Mouse (Mus musculus): Measurements from ENCODE around the gene Zdhhc8.

Zdhhc8 gene

DNA sequence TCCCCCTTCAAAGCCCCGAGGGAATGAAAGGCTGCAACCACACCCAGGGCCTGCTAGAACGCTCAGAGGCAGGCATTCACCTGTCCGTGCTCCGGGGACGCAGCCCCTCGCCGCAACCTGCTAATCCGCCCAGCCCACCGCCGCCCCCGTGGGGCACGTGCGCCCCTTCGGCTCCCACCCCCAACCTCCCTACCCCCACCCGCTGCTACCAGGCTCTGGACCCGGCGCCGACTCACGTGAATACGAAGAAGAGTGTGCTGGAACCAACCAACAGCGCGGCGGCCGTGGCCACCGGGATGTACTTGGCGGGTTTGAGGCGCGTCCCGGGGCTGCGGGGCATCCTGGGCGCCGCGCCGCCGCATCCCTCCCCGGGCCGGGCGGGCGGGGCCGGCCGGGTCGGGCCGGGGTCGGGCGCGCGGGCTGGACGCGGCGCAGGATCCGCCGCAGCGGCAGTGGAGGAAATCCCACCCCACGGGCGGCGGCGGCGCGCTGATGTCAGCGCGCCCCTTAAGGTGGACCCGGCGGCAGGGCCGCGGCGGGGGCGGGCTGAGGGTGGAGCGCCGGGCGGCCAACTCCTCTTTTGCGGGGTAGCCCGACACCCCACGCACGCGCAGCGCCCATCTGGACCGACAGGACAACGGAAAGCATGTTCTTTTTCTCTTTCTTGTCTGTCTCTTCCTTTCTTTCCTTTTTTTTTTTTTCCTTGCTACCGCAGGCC is at the start of gene Zdhhc8:
Gene Zdhhc8 (minus strand): TSS at position 466 of the 718 bp plus-strand sequence.
- peak; percentile 59 for DNase-seq (ENCODE audit: low read depth, low spot score)

DNA sequence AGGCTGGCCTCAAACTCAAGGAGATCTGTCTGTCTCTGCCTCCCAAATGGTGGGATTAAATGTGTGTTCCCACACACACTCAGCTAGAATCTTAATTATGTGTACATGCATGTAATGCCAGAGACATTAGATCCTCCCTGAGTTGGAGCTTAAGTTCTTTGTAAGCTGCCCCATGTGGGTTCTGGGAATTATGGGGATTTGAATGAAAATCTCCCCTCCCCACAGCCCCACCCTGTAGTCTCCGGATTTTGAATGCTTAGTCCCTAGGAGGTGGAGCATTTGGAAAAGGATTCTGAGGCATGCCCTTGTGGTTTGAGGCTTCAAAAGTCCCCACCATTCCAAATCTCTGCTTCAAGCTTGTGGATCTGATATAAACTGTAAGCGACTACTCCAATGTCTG is 40.2 kb upstream of the Zdhhc8 start:
- DNase-seq (ENCODE audit: low read depth, low spot score) = peak; percentile 88

DNA sequence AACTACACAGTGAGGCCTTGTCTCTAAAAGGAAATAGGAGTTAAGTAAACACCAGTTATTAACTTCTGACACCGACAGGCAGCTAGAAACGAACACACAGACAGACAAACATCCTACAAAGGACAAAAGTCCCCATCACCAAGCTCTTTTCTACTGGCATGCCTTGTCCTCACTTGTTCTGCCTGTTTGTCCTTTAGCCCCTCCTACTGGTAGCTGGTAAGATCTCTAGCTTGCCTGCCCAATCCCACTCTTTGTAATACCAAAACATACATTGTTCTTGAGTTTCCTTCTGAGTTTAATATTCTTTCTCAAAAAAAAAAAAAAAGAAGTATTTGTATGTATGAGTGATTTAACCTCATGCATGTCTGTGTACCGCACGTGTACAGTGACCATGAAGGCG is 33.2 kb upstream of the Zdhhc8 start:
- DNase-seq (ENCODE audit: low read depth, low spot score) = peak; percentile 68

DNA sequence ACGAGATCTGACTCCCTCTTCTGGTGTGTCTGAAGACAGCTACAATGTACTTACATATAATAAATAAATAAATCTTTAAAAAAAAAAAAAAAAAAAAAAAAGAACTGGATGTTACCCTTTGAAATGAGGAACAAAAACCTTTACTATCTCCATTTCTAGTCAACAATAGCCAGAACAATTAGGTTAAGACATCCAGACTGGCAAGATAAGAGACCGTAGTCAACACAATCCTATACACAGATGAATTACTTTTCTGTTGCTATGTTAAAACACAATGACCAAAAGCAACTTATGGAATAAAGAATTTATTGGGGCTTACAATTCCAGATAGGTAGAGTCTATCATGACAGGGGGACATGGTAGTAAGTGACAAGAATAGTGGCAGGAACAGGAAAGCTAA is 30.1 kb upstream of the Zdhhc8 start:
- no peak for DNase-seq (ENCODE audit: low read depth, low spot score)

DNA sequence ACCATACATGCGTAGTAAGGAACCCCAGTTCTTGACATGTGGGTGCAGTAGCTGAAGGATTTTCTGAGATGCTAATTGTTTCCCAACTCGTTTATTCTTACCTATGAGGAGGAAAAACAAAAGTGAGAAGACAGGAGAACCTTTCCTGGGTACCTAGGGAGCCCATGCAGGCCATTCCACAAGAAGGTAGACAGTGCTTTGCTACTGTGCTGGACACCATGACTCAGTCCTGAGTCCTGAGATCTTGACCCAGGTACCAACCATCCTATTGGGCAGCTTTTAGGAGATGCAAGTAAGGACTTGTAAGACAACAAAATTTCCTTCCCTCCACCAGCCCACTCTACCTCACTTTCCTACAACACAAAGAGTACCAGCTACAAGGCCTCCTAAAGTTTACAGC is 23.3 kb upstream of the Zdhhc8 start, which contains the start of gene Gm49776:
Gene Gm49776 (minus strand): TSS at position 101 of the 400 bp plus-strand sequence.
- DNase-seq (ENCODE audit: low read depth, low spot score) = no peak

DNA sequence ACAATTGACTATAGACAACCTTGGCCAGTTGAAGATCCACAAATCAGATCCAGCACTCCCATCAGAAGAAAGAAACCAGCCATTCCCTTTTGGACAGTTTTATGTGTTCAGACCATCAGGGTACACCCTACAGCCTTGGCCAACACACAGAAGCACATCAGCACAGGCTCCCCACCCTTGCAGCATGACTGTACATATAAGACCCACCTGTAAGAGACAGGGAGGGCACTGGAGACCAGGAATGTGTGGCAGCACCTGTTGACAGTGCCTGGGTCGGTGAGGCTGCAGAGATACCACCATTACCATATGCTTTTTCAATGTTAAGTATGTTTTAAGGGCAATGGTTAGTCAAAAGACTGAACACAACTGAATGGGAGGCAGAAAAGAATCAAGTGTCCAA is 18.9 kb upstream of the Zdhhc8 start:
- no peak for DNase-seq (ENCODE audit: low read depth, low spot score)

DNA sequence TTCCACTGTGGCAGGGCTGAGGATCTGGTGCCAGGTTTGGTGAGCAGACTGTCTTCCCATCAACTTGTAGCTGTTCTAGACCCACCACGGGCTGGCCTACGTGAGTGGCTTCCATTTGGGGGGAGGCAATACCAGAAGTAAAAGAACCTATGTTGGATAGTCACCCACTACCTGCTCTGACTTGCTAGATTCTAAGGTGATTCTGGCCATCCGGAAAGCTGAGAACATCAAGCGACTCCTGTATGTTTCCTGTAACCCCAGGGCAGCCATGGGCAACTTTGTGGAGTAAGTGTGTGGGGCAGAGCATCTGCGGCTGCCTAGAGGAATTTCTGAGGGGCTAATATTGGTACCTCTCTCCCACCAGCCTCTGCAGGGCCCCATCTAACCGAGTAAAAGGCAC is 17.8 kb upstream of the Zdhhc8 start:
- DNase-seq (ENCODE audit: low read depth, low spot score) = no peak

DNA sequence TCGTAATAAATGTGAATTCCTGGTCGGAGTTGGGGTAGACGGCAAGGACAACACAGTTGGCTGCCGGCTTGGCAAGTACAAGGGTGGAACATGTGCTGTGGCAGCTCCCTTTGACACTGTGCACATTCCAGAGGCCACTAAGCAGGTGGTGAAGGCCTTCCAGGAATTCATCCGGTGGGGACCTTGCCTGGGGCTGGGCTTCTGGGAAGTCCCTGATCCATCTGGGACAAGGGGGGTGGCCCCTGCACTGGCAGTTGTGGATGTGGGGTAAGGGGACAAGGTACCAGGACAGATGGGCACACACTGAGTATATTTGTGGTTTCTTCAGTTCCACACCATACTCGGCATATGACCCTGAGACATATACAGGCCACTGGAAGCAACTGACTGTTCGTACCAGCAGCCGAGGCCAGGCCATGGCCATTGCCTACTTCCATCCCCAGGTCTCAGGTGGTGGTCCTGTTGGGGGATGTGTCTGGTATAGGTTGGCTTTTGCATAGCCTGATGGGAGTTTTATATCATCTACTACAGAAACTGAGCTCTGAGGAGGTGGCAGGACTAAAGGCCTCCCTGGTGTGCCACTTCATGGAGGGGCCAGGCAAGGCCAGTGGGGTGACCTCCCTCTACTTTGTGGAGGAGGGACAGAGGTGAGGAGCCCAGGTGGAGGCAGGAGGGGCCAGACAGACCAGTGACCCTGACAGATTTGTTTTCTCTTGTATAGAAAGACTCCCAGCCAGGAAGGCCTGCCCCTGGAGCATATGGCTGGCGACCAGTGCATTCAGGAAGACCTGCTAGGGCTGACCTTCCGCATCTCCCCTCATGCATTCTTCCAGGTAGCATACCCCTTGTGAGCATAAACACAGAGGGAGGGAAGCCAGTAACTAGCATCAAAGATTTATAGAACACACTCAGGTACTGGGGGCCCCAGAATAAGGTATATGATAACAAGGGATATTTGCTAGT is 16.2 kb upstream of the Zdhhc8 start:
- no peak for DNase-seq (ENCODE audit: low read depth, low spot score)

DNA sequence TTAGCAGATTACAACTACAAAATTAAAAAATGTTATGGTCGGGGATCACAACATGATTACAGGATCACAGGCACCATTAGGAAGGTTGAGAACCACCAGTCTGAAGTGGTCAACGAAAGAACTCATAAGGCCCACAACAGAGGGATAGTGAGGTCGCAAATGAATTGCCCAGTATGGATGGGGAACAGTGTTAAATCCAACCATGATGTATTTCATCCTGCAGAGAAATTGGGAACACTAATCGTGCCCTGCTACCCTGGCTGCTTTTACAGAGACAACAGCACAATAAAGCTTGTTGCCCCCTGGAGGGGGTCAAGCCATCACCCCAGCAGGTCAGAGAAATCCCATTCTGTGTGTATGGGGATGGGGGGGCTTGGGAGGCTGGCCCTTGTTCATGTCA is 15.3 kb upstream of the Zdhhc8 start:
- DNase-seq (ENCODE audit: low read depth, low spot score) = no peak

DNA sequence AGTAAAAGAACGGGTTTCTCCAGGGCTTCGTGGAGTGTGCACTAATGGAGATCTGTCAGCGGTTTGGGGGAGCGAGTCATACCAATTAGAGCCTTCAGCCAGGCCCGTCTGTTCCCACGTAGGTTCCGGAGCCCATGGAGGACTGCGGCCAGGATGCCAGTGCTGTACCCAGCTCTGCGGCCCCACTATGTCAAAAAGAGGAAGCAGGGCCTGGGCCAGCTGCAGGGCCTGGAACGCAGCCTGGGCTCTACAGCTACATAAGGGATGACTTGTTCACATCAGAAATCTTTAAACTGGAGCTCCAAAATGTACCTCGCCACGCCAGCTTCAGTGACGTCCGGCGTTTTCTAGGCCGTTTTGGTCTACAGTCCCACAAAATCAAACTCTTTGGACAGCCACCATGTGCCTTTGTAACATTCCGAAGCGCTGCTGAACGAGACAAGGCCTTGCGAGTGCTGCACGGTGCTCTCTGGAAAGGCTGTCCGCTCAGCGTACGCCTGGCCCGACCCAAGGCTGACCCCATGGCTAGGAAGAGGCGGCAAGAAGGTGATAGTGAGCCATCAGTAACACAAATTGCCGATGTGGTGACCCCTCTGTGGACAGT is 14.5 kb upstream of the Zdhhc8 start:
- DNase-seq (ENCODE audit: low read depth, low spot score) = peak; percentile 35

DNA sequence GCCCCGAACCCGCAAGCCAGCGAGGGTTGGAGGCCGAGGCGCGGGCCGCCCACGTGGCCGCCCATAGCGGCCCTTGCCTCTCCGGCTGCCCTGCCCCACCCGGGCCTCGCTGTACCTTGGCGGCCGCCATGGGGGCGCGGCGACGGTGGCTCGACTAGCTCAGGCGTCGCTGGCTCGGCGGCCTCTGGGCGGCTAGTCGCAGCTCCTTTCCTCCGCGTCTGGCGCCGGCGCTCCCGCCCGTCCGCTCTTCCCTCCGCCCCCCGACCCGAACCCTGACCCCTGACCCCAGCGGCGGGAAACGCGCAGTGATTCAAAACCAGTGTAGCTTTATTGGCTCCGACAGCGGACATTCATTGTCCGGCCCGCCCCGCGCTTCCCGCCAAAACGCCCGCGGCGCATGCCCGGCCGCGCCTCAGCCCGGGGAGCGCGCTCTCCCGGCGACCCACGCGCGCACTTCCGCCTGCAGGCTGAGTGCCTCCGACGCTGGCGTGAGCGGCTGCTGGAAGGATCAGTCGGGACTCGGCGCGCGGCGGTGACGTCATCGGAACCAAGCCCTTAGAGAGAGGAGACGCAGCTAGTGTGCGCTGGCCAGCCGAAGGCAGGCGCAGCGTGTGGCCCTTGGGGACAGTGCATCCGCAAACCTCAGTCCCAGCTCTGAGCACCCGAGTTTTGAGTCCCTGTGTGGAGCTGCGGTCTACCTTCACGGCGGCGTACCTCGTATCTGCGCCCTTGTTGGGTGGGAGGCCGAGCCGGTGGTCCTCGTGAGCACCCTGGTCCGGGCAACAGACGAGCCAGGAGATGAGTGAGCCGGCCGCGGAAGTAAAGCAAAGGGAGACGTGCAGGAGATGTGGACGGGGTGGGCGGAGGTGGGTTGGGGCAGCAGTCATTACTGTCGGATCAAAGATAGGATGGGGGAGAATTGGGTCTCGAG is 13.8 kb upstream of the Zdhhc8 start, which contains the start of the genes Trmt2a and Ranbp1:
Gene Trmt2a (plus strand): TSS at position 247 of the 931 bp plus-strand sequence.
Gene Ranbp1 (minus strand): TSS at position 300 of the 931 bp plus-strand sequence.
- DNase-seq (ENCODE audit: low read depth, low spot score) = peak; percentile 98

DNA sequence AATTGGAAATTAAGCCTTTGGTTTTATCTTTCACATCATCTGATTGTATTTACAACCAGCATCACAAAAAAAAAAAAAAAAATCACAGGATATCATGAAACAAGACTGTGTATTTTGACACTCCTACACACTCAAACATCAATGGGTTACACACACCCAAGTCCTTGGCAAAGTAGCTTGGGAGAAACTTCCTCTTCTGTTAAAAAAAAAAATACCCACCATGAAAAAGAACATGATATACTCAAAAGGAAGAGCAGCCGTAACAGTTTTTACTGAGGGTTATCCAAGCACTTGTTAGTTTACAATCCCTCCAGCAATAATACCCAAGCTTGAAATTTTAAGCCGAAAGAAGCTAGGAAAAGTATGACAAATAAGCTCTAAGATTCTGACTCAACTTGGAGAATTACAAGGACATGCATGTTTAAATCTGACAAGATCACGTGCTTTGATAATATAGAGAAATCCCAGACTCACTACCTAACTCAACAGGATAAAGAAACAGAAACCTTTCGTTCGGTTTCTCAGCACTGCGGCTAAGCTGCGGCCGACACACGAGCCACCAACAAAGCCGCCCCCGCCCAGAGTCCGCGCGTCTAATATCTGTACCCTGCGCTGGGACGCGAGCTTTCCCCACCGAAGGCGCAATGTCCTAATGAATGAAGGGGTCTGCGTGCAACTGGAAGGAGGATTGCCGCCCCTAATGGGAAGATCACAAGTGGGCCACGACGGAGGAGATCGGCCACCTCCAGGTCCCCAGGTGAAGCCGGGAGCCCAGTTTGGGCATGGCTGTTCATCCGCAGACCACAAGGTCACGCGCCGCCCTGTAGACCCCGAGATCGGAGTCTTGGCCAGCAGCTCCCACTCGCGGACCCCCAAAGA is 12.8 kb upstream of the Zdhhc8 start:
- peak; percentile 56 for DNase-seq (ENCODE audit: low read depth, low spot score)

DNA sequence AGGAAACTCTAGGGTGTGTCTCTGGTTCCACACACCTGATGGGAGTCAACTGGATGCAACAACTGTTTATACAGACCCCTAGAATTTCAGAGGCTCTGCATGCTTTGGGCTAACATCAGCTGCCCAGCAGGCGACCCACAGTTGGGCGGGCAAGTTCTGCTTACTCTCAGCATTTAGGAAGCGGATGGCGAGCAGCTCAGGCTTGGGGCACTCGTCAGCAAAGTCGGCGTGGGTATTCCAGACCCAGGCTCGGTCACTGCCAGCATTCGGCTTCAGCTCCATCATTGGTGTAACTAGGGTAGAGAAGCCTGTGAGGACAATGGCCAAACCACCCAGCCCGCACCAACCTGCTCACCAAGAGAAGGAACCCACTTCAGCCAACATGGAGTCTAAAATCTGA is 6.6 kb upstream of the Zdhhc8 start:
- no peak for DNase-seq (ENCODE audit: low read depth, low spot score)

DNA sequence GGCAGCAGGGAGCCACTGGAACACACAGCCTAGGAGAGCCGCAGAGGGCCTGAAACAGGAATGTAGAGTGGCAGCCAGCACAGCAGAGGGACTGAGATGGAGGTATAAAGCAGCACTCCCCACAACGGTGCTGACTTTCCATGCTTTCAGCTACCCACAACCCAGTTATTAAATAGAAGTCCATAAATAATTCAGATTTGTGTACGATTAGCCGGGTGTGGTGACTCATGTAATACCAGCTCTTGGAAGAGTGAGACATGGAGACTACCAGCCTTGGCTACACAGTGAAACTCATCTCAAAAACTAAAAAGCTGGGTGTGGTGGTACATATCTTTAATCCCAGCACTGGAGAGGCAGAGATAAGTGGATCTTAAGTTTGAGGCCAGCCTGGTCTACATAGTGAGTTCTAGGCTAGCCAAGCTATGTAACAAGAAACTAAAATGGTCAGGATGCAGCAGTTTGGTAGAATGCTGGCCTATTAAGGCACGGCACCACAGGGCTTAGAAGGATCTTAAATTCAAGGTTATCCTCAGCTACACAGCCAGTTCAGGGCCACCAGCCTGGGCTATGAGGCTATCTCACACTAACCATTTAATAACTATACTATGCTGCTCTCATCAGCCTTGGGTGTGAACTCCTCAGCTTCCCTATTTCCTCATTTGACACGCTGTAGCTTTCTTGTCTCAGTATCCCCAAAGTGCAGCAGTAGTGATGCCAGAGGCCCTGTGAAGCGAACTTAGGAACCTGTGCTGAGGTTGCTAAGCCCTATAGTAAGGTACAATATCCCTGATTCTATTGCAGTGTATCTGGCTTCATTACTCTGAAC is 2.0 kb upstream of the Zdhhc8 start:
- no peak for DNase-seq (ENCODE audit: low read depth, low spot score)

DNA sequence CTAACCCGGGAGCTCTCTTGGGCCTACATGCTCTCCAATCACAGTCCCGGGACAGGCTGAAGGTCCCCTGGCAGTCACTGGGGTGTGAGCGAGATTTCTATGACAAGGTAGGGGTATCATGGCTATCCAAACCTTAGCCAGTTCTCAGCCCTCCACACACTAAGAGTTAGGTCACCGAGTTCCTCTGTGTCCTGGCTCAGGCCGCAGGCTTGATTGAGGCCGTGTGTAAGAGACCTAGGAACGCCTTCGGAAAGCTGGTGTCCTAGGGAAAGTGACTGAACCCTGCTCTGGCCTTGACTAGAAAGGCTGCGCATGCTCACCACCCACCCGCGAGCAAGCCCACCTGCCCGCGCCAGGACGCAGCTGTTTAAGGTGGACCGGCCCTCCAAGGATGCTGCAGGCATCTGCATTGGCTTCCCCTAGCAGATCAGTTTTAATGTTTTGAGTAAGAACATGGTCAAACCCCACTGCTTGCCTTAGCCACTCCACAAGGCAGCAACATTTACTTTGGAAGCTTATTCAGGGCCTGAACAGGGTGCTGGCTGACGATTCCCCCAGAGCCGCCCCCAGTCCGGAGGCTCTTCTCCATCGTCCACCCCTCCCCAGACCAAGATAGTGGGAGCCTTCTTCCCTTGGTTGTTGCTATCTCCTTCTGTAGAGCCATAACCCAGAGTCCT is 591 bp upstream of the Zdhhc8 start:
- peak; percentile 60 for DNase-seq (ENCODE audit: low read depth, low spot score)

DNA sequence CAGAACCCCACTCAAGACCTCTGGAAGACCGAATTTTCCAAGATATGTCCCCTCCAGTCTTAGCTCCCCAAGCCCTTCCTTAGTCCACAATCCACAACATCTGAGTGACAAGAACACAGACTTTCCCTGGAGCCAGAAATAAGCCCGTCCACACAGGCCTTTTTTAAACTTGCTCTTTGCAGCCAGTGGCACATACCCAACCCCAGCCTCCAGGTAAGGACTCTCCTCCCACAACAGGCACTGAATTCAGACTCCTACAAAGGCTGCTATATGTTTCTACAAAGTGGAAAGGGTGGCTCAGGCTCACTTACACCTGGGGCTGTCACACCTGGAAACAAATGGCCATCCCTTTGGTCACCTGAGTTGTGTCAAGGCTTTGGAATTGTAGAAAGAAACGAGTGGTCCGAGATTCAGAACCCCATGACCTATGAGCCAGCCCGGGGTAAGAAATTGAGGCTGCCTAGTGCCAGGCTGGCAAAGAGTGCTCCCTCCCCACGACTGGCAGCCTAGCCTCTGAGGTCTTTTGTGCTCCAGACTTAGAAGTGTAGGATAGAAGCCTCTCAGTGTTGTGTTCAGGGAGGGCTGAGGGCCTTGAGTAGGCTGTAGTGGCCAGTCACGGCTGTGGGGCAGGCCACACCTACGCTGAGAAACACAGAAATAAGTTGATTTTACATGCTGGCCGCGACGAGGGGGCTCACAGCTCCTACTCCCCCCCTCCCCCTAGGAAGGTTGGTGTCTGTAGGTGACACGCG is 841 bp downstream of the Zdhhc8 start:
- DNase-seq (ENCODE audit: low read depth, low spot score) = no peak

DNA sequence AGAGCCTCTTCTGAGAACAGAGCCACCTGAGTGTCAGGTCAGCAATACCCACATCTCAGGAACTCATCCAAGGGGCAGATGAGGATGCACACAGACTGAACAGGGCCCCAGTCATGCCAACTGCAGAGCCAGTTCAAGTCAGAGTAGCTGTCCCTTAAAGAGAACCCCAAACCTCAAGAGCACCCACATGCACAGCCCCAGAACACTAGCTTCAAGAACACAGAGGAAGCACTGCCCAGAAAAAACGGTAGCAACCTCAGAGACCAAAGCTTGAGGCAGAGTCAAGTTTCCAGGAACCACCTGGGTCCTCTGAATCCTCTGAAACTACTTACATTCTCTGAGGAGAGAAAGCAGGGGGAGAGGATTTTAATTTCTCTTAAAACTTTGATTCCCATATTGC is 1.5 kb downstream of the Zdhhc8 start:
- no peak for DNase-seq (ENCODE audit: low read depth, low spot score)

DNA sequence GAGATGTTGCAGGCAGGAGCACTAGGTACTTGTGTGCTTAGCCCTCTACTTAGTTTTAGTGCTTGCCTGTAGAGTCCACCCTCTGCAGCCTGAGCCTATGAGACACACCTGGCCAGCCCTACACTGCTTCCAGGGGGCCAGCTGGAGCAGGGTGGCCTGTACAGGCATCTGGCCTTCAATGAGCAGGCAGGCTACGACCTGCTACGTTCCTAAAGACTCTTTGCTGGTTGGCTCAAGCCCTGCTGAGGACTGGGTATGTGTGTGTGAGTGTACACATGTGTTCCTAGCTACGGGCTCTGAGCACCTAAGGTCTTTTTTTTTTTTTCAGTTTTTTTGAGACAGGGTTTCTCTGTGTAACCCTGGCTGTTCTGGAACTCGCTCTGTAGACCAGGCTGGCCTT is 3.5 kb downstream of the Zdhhc8 start:
- DNase-seq (ENCODE audit: low read depth, low spot score) = no peak

Data from R1 (cell line).